Mouse (Mus musculus) thymus, postnatal 4 days (tissue): Measurements from ENCODE around the gene Fmo4.

Experiments used
- DNase-seq: peaks from one replicate; pipeline ENCODE4 v3.0.0; 2021

Gene Fmo4

GRCm38 (mm10) chr1:162813836-162814156 lies at the start of gene Fmo4:
TSS of gene Fmo4 (minus strand) at chr1:162813972.
- peak; percentile 20 for DNase-seq

- DNase-seq, result no peak
These were observed 48.6 kb upstream of the Fmo4 start for GRCm38 (mm10) chr1:162862328-162862727.

- DNase-seq, result no peak
These were observed 46.3 kb upstream of the Fmo4 start for GRCm38 (mm10) chr1:162859996-162860605.

GRCm38 (mm10) chr1:162859545-162859976 lies 45.8 kb upstream of the Fmo4 start:
- no peak for DNase-seq

- no peak for DNase-seq
These were observed 45.0 kb upstream of the Fmo4 start for GRCm38 (mm10) chr1:162858748-162859130.

- DNase-seq, result no peak
These were observed 44.3 kb upstream of the Fmo4 start for GRCm38 (mm10) chr1:162857766-162858747.

- no peak for DNase-seq
These were observed 40.2 kb upstream of the Fmo4 start for GRCm38 (mm10) chr1:162853812-162854482.

- DNase-seq, result no peak
These were observed 33.8 kb upstream of the Fmo4 start for GRCm38 (mm10) chr1:162847554-162847953.

- DNase-seq, result no peak
These were observed 26.4 kb upstream of the Fmo4 start for GRCm38 (mm10) chr1:162840211-162840610.

GRCm38 (mm10) chr1:162838976-162839375 lies 25.2 kb upstream of the Fmo4 start:
- DNase-seq, result no peak

GRCm38 (mm10) chr1:162834342-162834741 lies 20.6 kb upstream of the Fmo4 start:
- no peak for DNase-seq

- DNase-seq, result no peak
These were observed 18.8 kb upstream of the Fmo4 start for GRCm38 (mm10) chr1:162832574-162832953.

GRCm38 (mm10) chr1:162831838-162832573 lies 18.2 kb upstream of the Fmo4 start:
- DNase-seq, result no peak

- no peak for DNase-seq
These were observed 5.5 kb upstream of the Fmo4 start for GRCm38 (mm10) chr1:162819280-162819679.

- DNase-seq, result no peak
These were observed 1.8 kb upstream of the Fmo4 start for GRCm38 (mm10) chr1:162815381-162816127.

GRCm38 (mm10) chr1:162814932-162815331 lies 1.2 kb upstream of the Fmo4 start:
- DNase-seq, result no peak

GRCm38 (mm10) chr1:162813143-162813835 lies 483 bp downstream of the Fmo4 start:
- DNase-seq, result no peak

GRCm38 (mm10) chr1:162808541-162808940 lies 5.2 kb downstream of the Fmo4 start:
- no peak for DNase-seq

- no peak for DNase-seq
These were observed 6.3 kb downstream of the Fmo4 start for GRCm38 (mm10) chr1:162807441-162807840.

GRCm38 (mm10) chr1:162805011-162805410 lies 8.8 kb downstream of the Fmo4 start:
- DNase-seq, result no peak

GRCm38 (mm10) chr1:162796441-162796840 lies 17.3 kb downstream of the Fmo4 start:
- DNase-seq, result no peak
